Mouse (Mus musculus) monocyte, adult 5-6 weeks (primary cell): ENCODE data around the gene Pts. TPM values are rescaled to one million over a fixed set of nuclear protein-coding genes. Genes with fewer than 3 reads are reported as not detected.

Experiments used
- ATAC-seq: fragments of 153-309, 156-312 bp; replicated peaks from 2 replicates; pipeline ENCODE4 v1.8.0; 2017; ENCODE audit warnings: mild to moderate bottlenecking; ENCODE audit not compliant: low TSS enrichment, insufficient number of reproducible peaks, severe bottlenecking, poor library complexity, low FRiP score
- total RNA-seq: library from RNA; stranded (forward); fragments of 200-1000, 200-491, 200-594 nt; gene quantifications from 3 replicates; pipeline ENCODE4 v1.2.3, GENCODE M21; 2017

The Pts gene
- total RNA-seq, 1 experiment from 2014 or later = 126 TPM

GRCm38 (mm10) chr9:50496546-50496945, 32.0 kb downstream of the Pts start:
- ATAC-seq = no peak

- ATAC-seq = no peak
These were observed 32.4 kb downstream of the Pts start for GRCm38 (mm10) chr9:50496151-50496505.

- ATAC-seq = no peak
These were observed 32.9 kb downstream of the Pts start for GRCm38 (mm10) chr9:50495405-50496150.

- no peak for ATAC-seq
These were observed 34.2 kb downstream of the Pts start, which contains the start of gene Plet1 for GRCm38 (mm10) chr9:50494311-50494710. Gene Plet1, plus strand, starts transcription at chr9:50494525.

- ATAC-seq = no peak
These were observed 34.7 kb downstream of the Pts start for GRCm38 (mm10) chr9:50493777-50494176.

- ATAC-seq = no peak
These were observed 36.9 kb downstream of the Pts start for GRCm38 (mm10) chr9:50491531-50492045.

- peak; percentile 76 for ATAC-seq
These were observed 37.7 kb downstream of the Pts start for GRCm38 (mm10) chr9:50490836-50491235.

- no peak for ATAC-seq
These were observed 43.0 kb downstream of the Pts start for GRCm38 (mm10) chr9:50485521-50485920.

- ATAC-seq = no peak
These were observed 45.8 kb downstream of the Pts start for GRCm38 (mm10) chr9:50482743-50483142.

- ATAC-seq = peak; percentile 62
These were observed 49.0 kb downstream of the Pts start for GRCm38 (mm10) chr9:50479476-50479875.

GRCm38 (mm10) chr9:50478826-50479225, 49.7 kb downstream of the Pts start:
- peak; percentile 75 for ATAC-seq

GRCm38 (mm10) chr9:50477270-50477669, 51.3 kb downstream of the Pts start:
- ATAC-seq = no peak

- no peak for ATAC-seq
These were observed 51.9 kb downstream of the Pts start for GRCm38 (mm10) chr9:50476651-50477050.

GRCm38 (mm10) chr9:50475745-50476144, 52.8 kb downstream of the Pts start:
- ATAC-seq = no peak

- ATAC-seq = no peak
These were observed 53.2 kb downstream of the Pts start for GRCm38 (mm10) chr9:50475318-50475717.

Other genes starting within 250 kb of the Pts start
- 124 to 152 TPM (median 139 TPM) in 3 replicates for gene Rpl10-ps3, start 183.8 kb downstream of the Pts start, total RNA-seq
- not detected in 3 replicates for gene Plet1, start 34.2 kb downstream of the Pts start, total RNA-seq
- gene Il18, start 26.1 kb upstream of the Pts start, total RNA-seq = 8.6 to 26.9 TPM (median 10.2 TPM) in 3 replicates
- 1.1 to 1.9 TPM (median 1.5 TPM) in 3 replicates for gene Bco2, start 26.5 kb upstream of the Pts start, total RNA-seq
- gene Tex12, start 32.6 kb upstream of the Pts start, total RNA-seq = not detected in 3 replicates
- 89.9 to 129 TPM (median 106 TPM) in 3 replicates for gene Sdhd, start 75.1 kb upstream of the Pts start, total RNA-seq
- 95.8 to 107 TPM (median 98.7 TPM) in 3 replicates for gene Timm8b, start 75.2 kb upstream of the Pts start, total RNA-seq
- gene Pih1d2, start 88.6 kb upstream of the Pts start, total RNA-seq = 2.2 TPM in 1 of 3 replicates, not detected in the others
- gene Nkapd1, start 88.7 kb upstream of the Pts start, total RNA-seq = 22.0 to 44.9 TPM (median 38.8 TPM) in 3 replicates
- gene Dlat, start 131.1 kb upstream of the Pts start, total RNA-seq = 19.0 to 26.5 TPM (median 26.5 TPM) in 3 replicates
- 0.39 to 0.57 TPM in 2 of 3 replicates, not detected in the other for gene Dixdc1, start 210.8 kb upstream of the Pts start, total RNA-seq
- gene 2310030G06Rik, start 217.8 kb upstream of the Pts start, total RNA-seq = not detected in 3 replicates
- not detected in 3 replicates for gene Cryab, start 222.6 kb upstream of the Pts start, total RNA-seq
- not detected in 3 replicates for gene Hspb2, start 223.6 kb upstream of the Pts start, total RNA-seq
- 6.5 to 16.5 TPM (median 8.1 TPM) in 3 replicates for gene Fdxacb1, start 239.5 kb upstream of the Pts start, total RNA-seq
- 10.3 to 16.5 TPM (median 11.1 TPM) in 3 replicates for gene Alg9, start 246.3 kb upstream of the Pts start, total RNA-seq
- 13.2 to 26.7 TPM (median 16.7 TPM) in 3 replicates for gene 1110032A03Rik, start 246.8 kb upstream of the Pts start, total RNA-seq